Mouse (Mus musculus): Measurements from ENCODE around the gene Il1r1.
"Not testable (repeated sequence)": the region's sequence is repeated elsewhere in the genome, so short reads cannot be mapped to it uniquely, and the experiment has no call there.

The Il1r1 gene

DNA sequence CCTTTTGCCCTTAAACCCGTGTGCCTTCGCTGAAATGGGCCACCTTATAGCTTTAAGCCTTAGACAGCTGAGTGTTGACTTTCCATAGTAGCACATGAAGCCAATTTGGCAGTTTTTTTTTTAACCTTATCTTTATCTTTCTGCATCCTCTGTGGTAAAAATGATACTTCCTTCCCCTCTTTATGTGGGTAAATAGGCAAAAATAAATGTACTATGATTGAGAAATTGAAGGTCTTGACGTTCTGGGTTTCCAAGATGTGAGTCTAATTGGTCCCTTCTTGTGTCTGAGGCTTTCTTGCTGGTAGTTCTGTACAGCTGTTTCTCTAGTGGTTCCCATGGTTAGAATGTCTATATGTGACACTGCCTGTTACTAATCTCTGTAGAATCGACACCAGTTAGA lies 46.2 kb downstream of the Il1r1 start:
- DNase-seq (ENCODE audit: low read depth), result peak; percentile 95

DNA sequence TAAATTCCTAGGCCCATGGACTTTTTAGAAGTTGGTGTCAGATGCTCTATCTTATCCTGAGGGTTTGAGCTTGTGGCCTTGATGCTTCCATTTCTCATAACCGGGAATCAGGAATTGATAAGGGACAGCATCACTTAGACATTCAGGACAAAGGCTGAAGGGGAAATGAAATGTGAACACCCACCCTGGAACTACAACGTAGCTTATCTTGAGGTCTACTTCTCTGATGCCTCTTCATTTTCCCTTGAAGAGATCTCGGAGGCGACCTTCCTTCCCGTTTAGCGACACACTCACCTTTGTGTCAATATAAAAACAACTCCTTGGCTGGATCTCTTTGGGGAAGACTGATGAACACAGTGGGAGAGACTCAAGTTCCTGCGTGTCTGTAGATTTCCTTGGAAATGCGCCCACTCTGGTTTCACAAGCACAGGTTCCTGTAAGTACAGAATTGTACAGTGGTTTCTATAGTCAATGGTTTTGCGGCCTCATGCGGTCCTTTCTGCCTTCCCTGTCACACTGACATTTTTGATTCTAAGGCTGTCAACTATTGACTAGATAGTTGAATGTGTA lies 46.7 kb downstream of the Il1r1 start:
- DNase-seq (ENCODE audit: low read depth), result peak; percentile 39

DNA sequence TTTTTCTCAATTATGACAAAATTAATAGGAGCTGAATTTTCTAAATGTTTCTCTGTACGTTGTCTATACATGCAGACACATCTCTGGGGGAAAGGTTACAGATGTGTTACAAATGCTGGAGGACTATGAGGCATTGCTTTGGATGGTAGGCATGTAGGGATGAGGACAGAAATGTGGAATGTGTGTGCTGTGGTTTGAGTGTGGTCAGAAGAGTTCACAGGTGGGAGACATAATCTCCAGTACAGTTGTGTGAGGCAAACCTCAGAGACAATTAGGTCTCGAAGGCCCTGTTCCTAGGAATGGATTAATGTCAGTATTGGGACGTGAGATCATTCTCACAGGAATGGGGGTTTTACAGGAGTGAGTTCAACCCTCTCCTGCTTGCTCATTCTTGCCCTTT lies 47.3 kb downstream of the Il1r1 start:
- no peak for DNase-seq (ENCODE audit: low read depth)

DNA sequence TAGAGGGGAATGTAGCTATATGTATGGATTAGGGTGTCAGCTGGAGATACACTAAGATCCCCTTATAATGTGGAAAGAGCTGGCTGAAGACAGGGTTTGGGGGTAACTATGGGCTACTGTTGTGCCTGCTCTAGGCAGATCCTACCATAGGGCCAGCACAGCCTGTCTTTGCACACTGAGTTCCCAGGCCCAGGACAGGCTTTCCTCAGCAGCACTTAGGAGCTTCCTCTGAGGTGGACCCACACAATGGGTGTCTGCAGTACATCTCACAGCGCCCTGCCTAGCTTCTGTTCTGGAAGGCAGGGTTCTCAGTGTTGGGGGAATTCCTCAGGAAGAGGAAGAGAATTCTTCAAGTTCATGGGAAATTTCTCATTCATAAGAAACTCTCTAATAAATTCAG lies 48.6 kb downstream of the Il1r1 start:
- DNase-seq (ENCODE audit: low read depth), result no peak

DNA sequence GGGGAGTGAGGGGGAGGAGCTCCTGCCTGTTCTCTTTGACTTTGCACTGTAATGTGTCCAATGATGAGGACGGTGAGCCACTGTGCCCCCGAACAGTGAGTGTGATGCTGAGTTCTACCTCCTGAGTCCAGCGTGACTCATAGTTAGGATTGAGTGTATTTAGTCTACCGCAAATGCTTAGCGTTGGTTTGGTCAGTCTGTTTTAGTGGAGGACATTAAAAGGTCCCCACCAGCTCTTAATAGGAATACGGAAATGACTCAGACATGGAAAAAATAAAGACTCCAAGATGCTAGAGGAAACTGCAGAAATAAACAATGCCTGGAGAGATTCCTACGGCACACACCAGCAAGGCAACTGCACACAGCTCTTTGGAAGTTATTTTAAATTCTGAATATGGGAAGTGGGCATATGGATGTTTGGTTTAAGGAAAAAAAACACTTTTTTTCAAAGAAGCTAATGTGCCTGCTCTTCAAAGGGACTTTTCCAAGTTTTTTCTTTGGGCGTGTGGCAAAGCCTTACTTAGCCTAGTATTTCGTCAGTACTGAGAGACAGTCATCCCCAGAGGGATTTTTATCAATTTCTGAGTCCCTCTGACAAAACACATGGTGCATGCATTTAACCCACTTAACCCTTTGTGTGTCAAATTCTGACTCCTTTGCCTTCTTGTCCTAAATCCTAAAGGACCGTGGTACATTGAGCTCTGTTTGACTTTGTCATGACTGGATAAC lies 50.6 kb downstream of the Il1r1 start:
- DNase-seq (ENCODE audit: low read depth), result no peak

DNA sequence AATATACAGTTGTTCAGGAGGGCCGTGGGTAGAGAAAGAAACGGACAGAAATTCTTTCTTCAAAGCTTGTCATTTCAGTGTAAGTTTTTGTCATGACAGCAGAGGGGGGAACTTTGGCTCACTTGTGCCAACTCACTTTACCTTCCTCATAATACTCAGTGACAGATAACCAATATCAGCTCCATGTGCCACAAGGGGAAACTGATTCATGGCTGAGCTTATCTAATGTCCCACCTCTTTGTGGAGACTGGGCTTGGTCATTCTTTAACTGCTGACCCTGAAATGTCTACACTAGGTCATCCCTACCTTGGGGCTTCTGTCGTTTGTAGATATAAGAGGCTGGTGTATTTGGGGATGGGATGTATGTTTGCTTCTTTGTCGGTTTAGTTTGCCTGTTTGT lies 53.1 kb downstream of the Il1r1 start:
- no peak for DNase-seq (ENCODE audit: low read depth)

DNA sequence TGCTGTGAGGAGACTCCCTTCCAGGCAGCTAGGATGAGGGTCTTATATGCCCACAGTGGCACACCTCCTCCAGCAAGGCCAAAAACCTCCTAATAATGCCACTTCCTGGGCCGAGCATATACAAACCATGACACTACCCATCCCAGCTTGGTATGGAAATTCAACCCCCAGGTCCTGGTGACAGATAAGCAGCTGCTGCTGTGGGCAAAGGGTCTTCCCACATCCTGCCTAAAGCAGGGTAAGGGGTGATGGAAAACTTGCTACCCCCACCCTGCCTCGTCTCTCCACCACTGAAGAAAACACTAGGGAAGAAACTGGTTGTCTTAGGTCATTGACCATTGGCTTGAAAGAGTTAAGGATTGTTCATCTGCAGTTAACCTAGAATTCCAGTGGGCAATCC lies 53.8 kb downstream of the Il1r1 start:
- DNase-seq (ENCODE audit: low read depth), result no peak

DNA sequence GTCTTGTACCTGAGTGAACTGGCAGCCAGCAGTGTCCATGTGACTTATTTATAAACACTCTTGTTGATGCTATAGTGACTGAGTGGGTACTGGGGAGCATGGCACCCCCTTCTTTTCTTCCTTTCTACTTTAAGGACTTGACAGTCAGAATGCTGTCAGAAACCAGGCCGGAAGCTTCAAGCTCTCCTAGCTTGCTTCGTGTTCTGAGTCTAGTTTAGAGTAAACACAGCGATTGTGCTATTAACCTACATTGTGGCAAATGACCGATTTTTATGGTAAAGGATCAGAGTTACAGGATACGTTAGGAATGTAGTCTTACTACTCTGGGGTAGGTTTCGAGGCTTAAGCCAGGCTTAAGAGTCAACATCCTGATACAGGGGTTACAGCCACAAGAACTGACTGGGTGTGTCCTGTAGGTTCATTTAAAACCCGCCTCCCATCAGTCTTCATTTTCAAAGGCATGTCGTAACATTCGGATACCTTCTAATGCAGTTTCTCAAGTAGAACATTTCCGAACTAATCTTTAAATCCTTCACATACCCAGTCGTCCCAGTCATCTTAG lies 54.4 kb downstream of the Il1r1 start:
- no peak for DNase-seq (ENCODE audit: low read depth)

DNA sequence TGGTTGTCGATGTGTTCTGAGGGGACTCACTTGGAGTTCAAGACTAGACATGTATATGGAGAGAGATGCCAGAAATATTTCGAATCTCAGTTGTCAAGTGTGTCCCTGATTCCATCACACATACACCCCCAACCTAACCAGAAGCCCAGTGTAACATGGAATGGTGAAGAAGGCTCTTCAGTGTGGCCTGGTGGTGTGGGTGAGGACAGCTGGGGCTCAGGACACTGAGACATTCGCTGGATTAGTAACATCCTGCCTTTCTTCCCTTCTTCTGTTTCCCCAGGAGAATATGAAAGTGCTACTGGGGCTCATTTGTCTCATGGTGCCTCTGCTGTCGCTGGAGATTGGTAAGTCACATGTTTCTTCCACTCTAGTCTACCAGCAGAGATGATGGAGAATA lies 57.1 kb downstream of the Il1r1 start:
- no peak for DNase-seq (ENCODE audit: low read depth)

DNA sequence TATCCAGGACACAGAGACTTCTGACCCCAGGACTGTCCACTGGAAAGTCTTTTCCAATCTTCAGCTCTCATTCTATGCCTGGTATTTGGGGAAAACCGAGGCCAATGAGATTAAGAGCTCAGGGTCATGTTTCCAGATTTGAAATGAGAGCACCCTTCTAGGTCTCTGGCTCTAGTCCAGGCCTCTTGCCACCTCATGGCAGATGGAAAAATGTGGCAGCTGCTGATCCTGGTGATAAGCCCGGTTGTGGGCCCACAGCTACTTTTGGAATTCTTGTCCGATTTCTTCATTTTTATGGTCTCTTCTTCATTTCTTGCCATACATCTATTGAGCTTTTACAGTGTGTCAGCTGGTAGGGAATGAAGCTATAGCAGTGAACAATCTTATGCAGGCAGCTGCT lies 57.5 kb downstream of the Il1r1 start:
- DNase-seq (ENCODE audit: low read depth), result no peak

DNA sequence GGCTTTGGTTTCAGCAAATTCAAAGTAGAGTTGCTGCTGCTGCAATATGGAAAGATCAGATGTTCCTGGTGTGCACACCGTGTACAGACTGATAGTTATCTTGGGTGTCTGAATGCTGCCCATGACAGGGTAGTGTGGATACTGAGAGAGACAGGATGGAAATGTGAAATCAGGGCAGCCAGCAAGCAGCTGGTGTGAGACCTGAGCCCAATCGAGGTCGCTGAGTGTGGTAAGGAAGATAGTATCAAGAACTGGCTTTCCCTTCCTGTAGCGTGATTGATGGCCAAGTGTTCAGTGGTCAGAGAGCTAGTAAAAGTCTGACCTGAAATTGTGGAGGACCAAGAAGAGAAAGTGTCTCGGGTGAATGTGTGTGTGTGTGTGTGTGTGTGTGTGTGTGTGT lies 59.1 kb downstream of the Il1r1 start:
- DNase-seq (ENCODE audit: low read depth), result peak; percentile 55

DNA sequence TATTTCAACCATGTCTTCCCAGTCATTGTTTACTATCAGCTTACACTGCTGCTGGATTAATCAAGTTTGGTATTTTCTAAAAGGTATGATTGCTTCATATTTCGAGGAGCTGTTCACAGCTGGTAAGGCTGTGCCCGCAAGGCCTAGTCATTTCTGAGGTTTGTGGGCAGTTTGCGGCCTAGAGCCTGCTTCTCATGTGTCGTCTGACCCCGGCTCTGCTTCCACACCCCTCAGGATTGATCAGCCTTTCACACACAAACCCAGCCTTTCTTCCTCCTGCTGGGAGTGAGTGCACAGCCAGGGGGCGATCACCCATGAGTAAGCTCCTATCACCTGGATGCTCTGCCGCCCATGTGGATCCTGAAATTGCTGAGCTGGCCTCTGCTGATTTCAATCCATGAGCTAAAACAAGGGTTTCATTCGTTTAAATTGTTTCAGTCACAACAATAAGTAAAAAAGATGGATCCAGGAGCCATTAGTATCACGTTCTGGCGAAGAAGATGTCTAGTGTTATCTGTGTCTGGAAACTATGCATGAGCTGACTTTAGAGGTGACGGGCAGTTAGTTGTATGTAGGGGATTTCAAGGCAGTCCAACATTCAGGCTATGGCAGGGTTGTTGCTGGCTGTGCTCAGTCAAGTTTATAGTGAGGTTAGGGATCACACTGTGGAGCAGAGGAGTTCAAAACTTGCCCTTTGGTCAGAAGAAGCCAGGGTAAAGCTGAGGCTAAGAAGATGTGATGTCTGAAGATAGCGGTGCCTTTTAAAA lies 65.8 kb downstream of the Il1r1 start:
- peak; percentile 54 for DNase-seq (ENCODE audit: low read depth)

DNA sequence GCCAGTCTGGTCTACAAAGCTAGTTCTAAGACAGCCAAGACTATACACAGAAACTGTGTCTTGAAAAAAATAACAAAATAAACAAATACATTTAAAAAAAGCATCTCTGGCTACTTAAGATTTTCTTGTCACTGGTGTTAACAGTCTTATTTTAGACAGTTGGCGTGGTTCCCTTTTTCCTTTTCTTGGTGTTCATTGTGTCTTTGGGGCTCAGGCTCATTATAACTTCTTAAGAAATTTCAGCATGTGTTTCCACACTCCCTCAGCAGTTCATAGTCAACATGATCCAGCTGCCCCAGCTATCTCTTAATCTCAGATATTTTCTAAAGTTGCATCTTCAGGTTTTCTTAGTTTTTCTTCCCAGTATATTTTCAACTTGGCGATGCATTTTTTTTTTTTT lies 67.4 kb downstream of the Il1r1 start:
- DNase-seq (ENCODE audit: low read depth), result no peak

DNA sequence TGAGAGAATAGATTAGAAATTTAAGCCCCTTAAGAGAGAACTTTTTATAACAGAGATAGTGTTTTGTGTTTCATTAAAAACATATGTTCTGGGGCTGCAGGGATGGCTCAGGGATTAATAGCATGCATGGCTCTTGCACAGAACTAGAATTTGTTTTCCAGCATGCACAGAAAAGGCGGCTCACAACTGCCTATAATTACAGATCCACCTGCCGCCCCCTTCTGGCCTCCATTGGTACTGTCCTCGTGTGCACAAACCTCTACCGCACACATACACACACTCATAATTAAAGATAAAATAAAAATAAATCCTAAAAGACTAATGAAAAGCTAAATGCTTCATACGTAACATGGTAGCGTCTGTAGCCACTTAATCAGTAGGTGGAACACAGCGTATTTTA lies 69.0 kb downstream of the Il1r1 start:
- peak; percentile 36 for DNase-seq (ENCODE audit: low read depth)

DNA sequence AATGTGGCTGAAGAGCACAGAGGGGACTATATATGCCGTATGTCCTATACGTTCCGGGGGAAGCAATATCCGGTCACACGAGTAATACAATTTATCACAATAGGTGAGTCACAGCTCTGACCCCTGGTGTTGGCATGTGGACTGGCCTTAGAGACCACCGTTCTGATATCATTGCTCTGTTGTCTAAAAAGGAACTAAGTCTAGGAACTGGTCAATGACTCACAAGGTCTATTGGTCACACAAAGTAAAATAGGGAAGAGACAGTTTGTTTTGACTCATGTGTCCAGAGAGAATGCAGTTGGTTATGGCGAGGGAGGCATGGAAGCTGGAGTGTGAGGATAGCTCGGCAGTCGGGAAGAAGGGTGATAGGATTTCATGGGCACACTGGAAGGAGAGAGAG lies 69.9 kb downstream of the Il1r1 start:
- DNase-seq (ENCODE audit: low read depth), result peak; percentile 91

DNA sequence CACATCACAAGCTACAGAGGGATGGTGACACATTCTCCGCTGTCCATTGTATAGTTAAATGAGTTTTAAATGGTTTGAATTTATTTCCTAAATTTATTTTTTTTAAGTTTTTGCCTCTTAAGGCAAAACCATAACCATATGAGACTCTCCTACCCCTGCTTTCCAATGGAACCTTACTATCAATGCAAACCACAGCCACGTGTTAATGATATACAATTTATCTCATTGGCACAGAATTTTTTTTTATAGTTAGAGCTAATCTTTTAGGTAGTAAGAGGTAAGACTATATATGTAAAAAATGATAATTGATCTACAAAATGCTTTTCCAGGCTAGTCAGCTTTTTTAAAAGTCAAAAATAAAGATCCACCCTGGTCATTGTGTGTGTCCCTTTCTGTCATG lies 73.2 kb downstream of the Il1r1 start:
- DNase-seq (ENCODE audit: low read depth), result no peak

DNA sequence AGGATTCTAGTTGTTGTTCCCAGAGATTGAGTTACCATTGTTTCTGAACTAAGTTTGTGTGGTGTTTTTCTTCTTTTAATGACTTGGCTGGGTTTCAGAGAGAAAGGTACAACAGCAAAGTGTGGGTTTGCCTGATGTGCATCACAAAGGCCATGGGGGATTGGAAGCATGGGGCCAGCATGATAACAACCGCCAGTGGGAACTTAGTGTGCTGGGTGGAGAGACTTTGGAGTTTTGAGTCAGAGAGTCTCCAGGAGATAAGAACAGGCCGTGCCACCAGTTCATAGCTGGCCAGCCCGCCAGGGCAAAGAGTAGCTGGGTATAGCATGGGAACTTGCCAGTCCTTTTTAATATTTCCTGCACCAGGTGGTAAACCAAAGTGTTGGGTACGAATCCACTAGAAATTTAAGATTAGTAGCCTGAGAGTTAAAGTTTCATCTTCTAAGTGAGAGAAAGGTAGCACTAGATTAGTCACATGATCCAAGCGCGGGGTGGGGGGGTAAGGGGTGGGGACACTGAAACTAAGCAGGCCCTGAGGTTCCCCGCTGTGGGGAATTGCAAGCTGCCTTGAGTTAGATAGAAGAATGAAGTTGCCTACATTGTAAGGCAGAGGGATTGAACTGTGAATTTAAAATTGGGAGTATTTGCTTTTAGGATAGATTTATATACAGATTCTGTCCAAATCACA lies 78.4 kb downstream of the Il1r1 start:
- DNase-seq (ENCODE audit: low read depth), result no peak

DNA sequence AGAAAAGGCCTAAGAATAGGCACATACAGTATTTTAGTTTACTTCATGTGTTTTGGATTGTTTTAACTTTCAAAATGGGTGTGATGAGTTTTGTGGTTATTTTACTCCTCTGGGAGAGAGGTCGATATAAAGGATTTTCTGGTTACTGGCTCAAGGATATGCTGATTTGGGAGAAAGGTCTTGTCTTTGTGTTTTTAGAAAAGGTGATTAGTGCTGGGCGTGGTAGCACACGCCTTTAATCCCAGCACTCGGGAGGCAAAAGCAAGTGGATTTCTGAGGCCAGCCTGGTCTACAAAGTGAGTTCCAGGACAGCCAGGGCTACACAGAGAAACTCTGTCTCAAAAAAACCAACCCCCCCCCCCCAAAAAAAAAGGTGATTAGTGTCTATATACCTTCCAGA lies 79.4 kb downstream of the Il1r1 start:
- DNase-seq (ENCODE audit: low read depth), result not testable (repeated sequence)

DNA sequence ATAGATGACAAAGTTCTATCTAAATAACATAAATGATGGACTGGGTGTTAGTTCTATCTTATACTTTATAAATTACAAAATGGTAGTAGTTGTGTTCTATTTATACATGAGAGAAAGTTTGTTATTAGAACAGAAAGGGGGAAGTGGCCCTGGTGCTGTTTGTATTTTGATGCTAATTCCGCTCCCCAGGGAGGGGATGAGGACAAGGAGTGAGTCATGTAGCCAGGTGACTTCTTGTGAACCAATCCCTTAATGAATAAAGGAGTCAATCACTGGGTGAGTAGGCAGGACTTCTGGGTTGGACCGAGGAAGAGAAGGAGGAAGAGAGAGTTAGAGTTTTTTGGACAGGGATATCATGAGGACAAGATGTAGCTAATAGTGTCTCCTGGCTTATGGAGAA lies 81.2 kb downstream of the Il1r1 start:
- no peak for DNase-seq (ENCODE audit: low read depth)

DNA sequence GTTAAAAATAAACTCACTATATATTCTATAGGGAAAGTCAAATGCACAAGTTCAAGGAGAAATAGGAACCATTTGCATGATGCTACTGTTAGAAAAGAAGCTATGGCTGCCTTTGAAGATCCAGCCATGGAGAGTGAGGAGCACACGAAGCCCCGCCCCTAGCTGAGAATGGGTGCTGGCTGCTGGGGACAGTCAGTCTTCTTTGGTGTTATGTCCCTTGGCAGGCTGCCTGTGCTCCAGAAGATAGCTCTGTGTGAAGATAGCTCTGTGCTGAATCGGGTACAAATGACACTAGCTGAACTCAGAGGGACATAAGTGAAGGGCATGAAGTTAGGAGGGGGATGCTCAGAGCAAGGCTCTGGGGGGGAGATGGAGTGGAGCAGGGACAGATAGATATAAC lies 86.2 kb downstream of the Il1r1 start:
- no peak for DNase-seq (ENCODE audit: low read depth)

DNA sequence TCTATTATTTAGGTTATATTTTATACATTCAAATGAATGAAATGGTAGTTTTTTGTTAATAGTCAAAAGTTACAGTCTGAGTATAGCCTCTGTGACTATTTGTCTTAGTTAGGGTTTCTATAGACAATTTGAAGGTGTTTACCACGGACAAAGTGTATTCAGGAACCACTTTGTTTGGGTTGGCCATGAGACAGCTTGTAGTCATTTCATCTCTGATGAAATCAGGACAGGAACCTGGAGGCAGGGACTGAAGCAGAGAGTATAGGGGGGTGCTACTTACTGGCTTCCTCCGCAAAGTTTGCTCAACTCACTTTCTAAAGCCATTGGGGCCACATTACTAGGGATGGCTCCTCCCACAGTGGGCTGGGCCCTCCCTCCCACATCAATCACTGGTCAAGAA lies 86.7 kb downstream of the Il1r1 start:
- DNase-seq (ENCODE audit: low read depth), result peak; percentile 6

DNA sequence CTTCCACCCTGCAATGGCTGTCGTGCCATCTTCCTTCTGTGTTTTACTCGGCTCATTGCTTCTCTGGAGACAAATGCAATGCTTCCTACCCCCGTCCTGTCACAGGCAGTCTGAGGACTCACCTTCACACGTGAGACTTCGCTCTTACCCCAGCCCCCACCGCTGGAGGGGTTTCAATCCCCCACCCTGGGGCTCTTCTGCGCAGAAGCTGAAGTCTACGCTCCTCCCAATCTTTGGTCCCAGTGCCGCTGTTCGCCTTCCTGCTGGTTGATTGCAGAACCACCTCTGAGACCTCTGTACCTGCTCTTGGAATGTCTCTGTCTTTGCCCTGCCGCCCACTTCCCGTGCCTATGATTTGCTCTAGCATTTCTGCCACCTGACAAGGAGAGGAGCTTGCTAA lies 89.1 kb downstream of the Il1r1 start:
- no peak for DNase-seq (ENCODE audit: low read depth)

DNA sequence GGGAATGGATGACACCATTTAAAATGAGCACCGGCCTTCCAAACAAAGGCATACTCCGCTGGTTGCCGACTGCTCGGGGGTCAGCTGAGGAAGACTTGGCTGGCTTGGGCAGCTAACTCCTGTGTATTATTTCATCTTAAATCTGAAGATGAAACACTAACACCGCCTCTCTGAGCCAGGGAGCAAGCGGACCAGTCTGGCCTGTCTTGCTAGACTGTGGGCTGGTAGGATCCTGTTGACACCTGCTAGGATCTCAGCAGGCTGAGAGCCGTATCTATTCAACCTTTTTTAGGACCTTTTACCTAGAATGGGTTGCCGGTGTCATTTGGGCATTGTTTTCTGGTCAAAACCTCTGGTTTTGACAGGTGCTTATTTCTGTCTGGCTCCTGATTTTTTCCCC lies 92.8 kb downstream of the Il1r1 start:
- no peak for DNase-seq (ENCODE audit: low read depth)
